Mouse (Mus musculus) neural tube, embryonic 11.5 days (tissue): Measurements from ENCODE around the gene Zfp592. TPM values are rescaled to one million over a fixed set of nuclear protein-coding genes. Genes with fewer than 3 reads are reported as not detected.
"Not testable (repeated sequence)": the region's sequence is repeated elsewhere in the genome, so short reads cannot be mapped to it uniquely, and the experiment has no call there.

Experiments used
- ATAC-seq: fragments of 200-750 bp; cut with Nextera tagmentation; 2 replicates; pipeline ENCODE4 v1.8.0; 2017; ENCODE audit warnings: moderate number of reproducible peaks, mild to moderate bottlenecking, moderate TSS enrichment, moderate library complexity; ENCODE audit not compliant: insufficient read depth, low FRiP score, low TSS enrichment
- DNase-seq: peaks from one replicate; pipeline ENCODE4 v3.0.0-alpha.2; 2015; ENCODE audit warnings: low spot score
- H3K27ac ChIP-seq: fragments of 300-500 bp; sonication (generic); 2 replicates; pipeline ENCODE4 v1.5.1; 2014; ENCODE audit warnings: low read depth, mild to moderate bottlenecking, low read length
- H3K27me3 ChIP-seq: fragments of 300-500 bp; sonication (generic); 2 replicates; pipeline ENCODE4 v1.6.1; 2014; ENCODE audit warnings: mild to moderate bottlenecking, low read length, mixed read lengths; ENCODE audit not compliant: control insufficient read depth, insufficient read depth
- H3K36me3 ChIP-seq: fragments of 300-500 bp; sonication (generic); 2 replicates; pipeline ENCODE4 v1.6.1; 2014; ENCODE audit warnings: mild to moderate bottlenecking, low read length, moderate library complexity, mixed read lengths; ENCODE audit not compliant: control insufficient read depth, insufficient read depth
- H3K4me1 ChIP-seq: fragments of 300-500 bp; sonication (generic); 2 replicates; pipeline ENCODE4 v1.6.1; 2014; ENCODE audit warnings: low read length, mixed read lengths; ENCODE audit not compliant: control insufficient read depth, insufficient read depth
- H3K4me2 ChIP-seq: fragments of 300-500 bp; sonication (generic); 2 replicates; pipeline ENCODE4 v1.6.1; 2014; ENCODE audit warnings: low read depth, mild to moderate bottlenecking, moderate library complexity
- H3K4me3 ChIP-seq: fragments of 300-500 bp; sonication (generic); 2 replicates; pipeline ENCODE4 v1.5.1; 2014; ENCODE audit warnings: low read depth, low read length
- H3K9ac ChIP-seq: fragments of 300-500 bp; sonication (generic); 2 replicates; pipeline ENCODE4 v1.6.1; 2014; ENCODE audit warnings: mild to moderate bottlenecking, low read length
- H3K9me3 ChIP-seq: fragments of 300-500 bp; sonication (generic); 2 replicates; pipeline ENCODE4 v1.6.1; 2016; ENCODE audit warnings: low read length; ENCODE audit not compliant: control insufficient read depth
- WGBS: fragments of 180-500 bp; shearing (Covaris S2); extraction: QIAGEN DNeasy Blood & Tissue Kit; methylation state at CpG from one replicate; pipeline ENCODE4 v1.1.7; 2014; 5-methylcytosine and 5-hydroxymethylcytosine counted together
- polyA plus RNA-seq: library from polyadenylated mRNA; unstranded; fragments of >200 nt; fragmentation: Nextera tagmentation; extraction: Ambion mirVana; gene quantifications from 2 replicates; pipeline ENCODE4 v1.2.1, GENCODE M21; 2014

Zfp592 gene
- polyA plus RNA-seq, 1 experiment from 2014 or later: 16.2 TPM

DNA sequence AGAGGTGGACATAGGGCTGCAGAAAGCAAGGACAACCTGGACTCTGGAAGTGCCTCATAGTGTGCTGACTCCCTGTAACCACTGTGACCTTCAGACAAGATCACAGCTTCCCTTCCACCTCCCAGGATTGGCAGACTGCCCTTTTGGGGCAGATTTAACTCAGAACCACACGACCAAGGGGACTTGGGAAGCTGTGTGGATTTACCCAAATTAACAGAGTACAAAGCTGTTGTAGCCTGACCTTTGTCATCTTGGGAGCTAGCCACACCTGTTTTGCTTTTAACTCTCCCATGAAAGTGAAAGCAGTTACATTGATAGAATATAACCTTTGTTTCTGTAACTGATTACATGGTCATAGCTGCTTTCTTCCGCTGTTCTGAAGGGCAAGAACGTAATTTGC is 22.6 kb upstream of the Zfp592 start:
- no peak for DNase-seq
- Histone ChIP-seq H3K27me3 (no peaks in the 10 kb centered on the region), H3K4me2 (no peak overlapping the region), H3K27ac (no peak overlapping the region), H3K4me3 (no peak overlapping the region), H3K36me3 (no peaks in the 10 kb centered on the region), H3K4me1 (no peaks in the 10 kb centered on the region), H3K9me3 (no peaks in the 10 kb centered on the region), H3K9ac (no peak overlapping the region)
- WGBS: 72% methylated on average over 3 of the region's 3 CpGs
- ATAC-seq: no peak

DNA sequence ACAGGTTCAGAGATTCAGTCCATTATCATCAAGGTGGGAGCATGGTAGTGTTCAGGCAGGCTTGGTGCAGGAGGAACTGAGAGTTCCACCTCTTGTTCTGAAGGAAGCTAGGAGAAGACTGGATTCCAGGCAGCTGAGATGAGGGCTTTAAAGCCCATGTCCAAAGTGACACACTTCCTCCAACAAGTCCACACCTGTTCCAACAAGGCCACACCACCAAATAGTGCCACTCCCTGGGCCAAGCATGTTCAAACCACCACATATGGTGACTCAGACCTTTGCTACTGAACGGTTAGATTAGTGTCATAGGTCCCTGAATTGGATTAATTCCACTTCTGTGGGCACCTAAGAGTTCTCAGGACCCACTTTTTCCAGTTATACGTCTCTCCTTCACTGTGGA is 22.1 kb upstream of the Zfp592 start:
- no peak overlapping the region for H3K27ac ChIP-seq
- DNase-seq (no peak), ATAC-seq (no peak)
- H3K27me3 ChIP-seq: no peaks in the 10 kb centered on the region
- no peaks in the 10 kb centered on the region for H3K9me3 ChIP-seq
- 76% methylated on average over 2 of the region's 2 CpGs for WGBS
- no peaks in the 10 kb centered on the region for H3K4me1 ChIP-seq
- no peaks in the 10 kb centered on the region for H3K36me3 ChIP-seq
- no peak overlapping the region for H3K9ac ChIP-seq
- H3K4me3 ChIP-seq: no peak overlapping the region
- H3K4me2 ChIP-seq: no peak overlapping the region

DNA sequence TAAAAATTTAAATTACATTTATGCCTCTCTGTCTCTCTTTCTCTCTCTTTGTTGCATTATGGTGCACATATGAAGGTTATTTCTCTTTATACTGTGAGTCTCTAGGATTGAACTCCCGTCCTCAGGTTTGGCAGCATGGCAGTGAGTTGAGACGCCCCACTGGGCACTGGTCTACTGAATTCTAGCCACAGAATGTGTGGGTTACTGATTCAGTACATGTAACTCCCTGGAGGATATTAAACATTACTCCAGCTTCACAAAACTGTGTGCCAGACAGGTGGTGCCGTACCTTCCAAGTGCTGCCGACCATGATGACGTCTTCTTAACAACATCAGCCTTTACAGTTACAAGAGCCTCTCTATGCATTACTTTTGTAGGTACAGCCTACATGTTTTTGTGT is 21.4 kb upstream of the Zfp592 start:
- 91% methylated on average over 5 of the region's 5 CpGs for WGBS
- ATAC-seq (no peak), DNase-seq (no peak)
- Histone ChIP-seq H3K27ac (no peak overlapping the region), H3K36me3 (no peaks in the 10 kb centered on the region), H3K9me3 (no peaks in the 10 kb centered on the region), H3K9ac (no peak overlapping the region), H3K27me3 (no peaks in the 10 kb centered on the region), H3K4me3 (no peak overlapping the region), H3K4me2 (no peak overlapping the region), H3K4me1 (no peaks in the 10 kb centered on the region)

DNA sequence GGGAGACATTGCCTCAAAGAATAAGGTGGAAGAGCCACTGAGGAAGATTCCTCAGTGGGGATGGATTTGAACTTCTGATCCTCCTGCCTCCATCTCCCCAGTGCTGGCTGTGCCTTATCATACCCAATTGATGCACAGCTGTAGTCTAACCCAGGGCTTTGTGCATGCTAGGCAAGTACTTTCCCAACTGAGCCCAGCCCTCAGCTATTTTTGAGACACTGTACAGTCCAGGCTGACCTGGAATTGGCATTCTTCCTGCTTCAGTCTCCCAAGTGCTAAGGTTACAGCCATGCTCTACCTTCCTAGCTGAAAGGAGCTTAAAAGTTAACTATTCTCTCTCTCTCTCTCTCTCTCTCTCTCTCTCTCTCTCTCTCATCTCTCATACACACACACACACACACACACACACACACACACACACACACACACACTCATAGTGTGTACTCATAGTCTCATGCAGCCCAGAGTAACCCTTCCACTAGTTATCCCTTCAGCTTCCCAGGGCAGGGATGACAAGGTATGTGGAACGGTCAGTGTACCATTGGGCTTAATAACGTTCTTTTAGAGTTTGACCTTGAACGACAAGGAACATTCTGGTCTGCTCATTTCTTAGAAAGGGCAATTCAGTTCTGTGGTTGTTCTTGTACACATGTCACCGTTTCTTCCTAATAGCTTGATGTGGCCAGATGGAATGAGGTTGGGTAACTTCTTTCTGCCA is 20.4 kb upstream of the Zfp592 start:
- H3K36me3 ChIP-seq, DNase-seq, H3K4me3 ChIP-seq, H3K9me3 ChIP-seq, H3K4me2 ChIP-seq, H3K27me3 ChIP-seq, H3K27ac ChIP-seq, ATAC-seq, H3K4me1 ChIP-seq, H3K9ac ChIP-seq: not testable (repeated sequence)
- 90% methylated on average over 4 of the region's 4 CpGs for WGBS

DNA sequence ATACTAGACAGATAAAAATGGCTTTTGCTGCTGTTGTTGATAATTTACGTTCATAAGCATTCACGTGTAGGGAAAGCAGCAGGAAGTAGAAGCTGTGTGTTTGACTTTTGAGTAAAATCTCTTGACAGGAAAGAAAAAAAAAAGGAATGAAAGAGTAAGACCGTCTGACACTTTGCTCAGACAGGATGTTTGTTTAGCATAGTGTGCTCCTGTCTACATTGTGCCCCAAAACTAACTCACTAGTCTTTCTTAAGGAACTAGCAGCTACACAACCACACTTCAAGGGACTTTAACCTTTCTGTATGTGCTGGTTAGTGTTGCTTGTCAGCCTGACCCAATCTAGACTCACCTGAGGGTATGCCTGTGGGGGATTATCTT is 19.9 kb upstream of the Zfp592 start:
- not testable (repeated sequence) for H3K27me3 ChIP-seq, DNase-seq, H3K4me3 ChIP-seq, H3K27ac ChIP-seq, H3K9ac ChIP-seq, H3K4me1 ChIP-seq, H3K9me3 ChIP-seq, H3K4me2 ChIP-seq, H3K36me3 ChIP-seq, ATAC-seq
- 70% methylated on average over 3 of the region's 3 CpGs for WGBS

DNA sequence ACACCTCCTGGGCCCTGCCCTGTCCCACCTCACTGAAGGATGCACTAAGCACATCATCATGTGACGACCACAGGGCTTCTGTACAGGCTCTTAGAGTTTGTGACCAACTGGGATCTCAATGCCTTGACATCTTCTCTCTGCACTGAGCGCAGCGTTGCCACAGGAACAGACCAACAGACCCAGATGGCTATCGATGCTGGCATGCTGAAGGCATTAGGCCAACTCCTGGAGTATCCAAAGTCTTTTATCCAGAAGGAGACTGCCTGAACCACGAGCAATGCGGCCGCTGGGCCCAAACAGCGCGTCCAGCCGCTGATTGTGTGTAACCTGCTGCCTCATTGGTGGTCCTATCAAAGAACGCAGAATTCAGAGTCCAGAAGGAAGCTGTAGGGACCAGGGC is 12.9 kb upstream of the Zfp592 start:
- DNase-seq: no peak

DNA sequence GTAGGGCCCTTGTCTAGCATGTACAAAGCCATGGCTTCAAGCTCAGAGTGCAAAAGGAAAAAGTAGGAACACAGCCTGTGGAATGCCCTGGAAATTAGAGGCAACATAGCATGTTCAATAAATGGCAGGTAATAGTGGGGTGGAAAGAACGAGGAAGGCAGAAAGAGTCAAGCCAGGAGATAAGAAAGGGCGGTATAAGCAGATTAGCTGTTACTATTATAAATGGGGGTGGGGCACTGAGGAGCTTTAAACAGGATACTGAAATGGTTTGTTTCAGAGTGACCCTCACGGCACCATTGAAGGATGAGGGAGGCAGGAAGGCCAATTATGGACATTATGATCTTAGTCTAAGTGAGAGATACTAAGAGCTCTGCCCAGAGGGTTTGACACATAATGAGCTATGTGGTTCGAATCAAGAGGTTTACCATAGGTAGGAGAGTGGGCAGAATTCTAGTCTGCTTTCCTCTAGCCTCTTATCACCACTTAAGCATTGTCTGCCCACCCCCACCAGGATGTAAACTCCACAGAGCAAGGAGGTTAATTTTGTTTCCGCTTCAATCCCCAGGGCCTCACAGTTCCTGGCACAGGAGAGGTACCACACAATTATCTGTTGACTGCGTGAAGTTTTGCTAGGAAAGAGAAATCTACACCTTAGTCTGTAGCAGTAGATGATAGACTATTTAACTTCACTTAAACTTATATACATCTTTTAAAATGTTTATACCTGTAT is 6.9 kb upstream of the Zfp592 start:
- ATAC-seq: no peak
- 69% methylated on average over 6 of the region's 6 CpGs for WGBS

More for the DNA sequence above, 12.9 kb upstream of the Zfp592 start:
- no peaks in the 10 kb centered on the region for H3K27me3 ChIP-seq
- no peak overlapping the region for H3K4me3 ChIP-seq
- H3K4me2 ChIP-seq: no peak overlapping the region
- no peaks in the 10 kb centered on the region for H3K9me3 ChIP-seq
- H3K9ac ChIP-seq: no peak overlapping the region
- no peaks in the 10 kb centered on the region for H3K4me1 ChIP-seq
- H3K27ac ChIP-seq: no peak overlapping the region
- 90% methylated on average over 11 of the region's 11 CpGs for WGBS
- H3K36me3 ChIP-seq: no peaks in the 10 kb centered on the region
- ATAC-seq: no peak

DNA sequence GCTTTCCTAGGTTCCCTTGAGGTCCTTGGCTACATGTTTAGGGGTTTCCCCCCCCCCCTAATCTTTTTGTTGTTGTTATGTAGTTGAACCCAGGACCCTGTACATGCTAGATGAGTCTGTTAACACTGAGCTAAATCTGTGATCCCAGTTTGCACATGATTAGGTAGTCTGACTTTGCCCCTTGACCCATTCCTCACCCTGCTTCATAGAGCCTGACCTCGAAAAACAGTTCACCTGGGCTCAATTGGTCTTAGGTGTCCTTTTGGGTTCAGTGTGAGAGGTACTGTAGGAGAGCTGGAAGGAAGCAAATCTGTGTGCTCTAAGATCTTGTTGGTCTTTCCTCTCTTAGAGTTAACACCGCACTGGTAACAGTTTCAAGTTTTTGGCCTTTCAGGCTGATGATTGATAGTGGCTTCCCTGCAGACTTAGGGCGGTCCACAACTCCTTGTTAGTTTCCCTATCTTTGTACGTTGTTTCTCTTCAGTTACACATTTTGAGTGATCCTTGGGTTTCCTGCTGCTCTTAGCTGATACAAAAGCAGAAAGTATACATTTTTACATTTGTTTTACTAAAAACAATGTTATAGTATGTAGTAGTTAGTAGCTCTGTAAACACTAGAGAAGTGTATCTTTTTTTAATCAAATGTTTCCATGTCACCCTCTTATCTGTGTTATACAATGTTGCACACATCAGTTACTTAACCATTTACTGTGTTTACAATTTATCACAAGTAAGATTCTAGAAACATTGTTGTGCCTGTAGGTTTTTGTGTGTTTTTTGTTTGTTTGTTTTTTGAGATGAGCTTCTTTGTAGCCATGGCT is 5.5 kb upstream of the Zfp592 start:
- ATAC-seq (no peak), DNase-seq (no peak)
- Histone ChIP-seq H3K9me3 (no peaks in the 10 kb centered on the region), H3K4me1 (no peaks in the 10 kb centered on the region; the same call in 1 of the 2 replicates), H3K4me3 (no peak overlapping the region), H3K36me3 (no peaks in the 10 kb centered on the region), H3K9ac (no peak overlapping the region), H3K27me3 (no peaks in the 10 kb centered on the region), H3K4me2 (no peak overlapping the region), H3K27ac (no peak overlapping the region)
- WGBS: 78% methylated on average over 4 of the region's 4 CpGs

More for the DNA sequence above, 6.9 kb upstream of the Zfp592 start:
- Histone ChIP-seq H3K27me3 (no peaks in the 10 kb centered on the region), H3K4me2 (no peak overlapping the region), H3K4me1 (no peaks in the 10 kb centered on the region), H3K4me3 (no peak overlapping the region), H3K9me3 (no peaks in the 10 kb centered on the region), H3K27ac (no peak overlapping the region), H3K36me3 (no peaks in the 10 kb centered on the region), H3K9ac (no peak overlapping the region)
- no peak for DNase-seq
